Mouse (Mus musculus) liver, adult 2 months (tissue): ENCODE measurements around the gene Atrnl1.

Experiments used
- CTCF ChIP-seq: fragments of 200-500 bp; IDR thresholded peaks from 2 replicates; pipeline ENCODE4 v1.5.1; 2011; ENCODE audit warnings: low read depth, low read length, control low read depth
- POLR2A ChIP-seq: fragments of 200-500 bp; IDR thresholded peaks from 2 replicates; pipeline ENCODE4 v1.6.1; 2011; ENCODE audit warnings: low read length, control low read depth; ENCODE audit not compliant: insufficient read depth; ENCODE audit errors: extremely low read depth

DNA sequence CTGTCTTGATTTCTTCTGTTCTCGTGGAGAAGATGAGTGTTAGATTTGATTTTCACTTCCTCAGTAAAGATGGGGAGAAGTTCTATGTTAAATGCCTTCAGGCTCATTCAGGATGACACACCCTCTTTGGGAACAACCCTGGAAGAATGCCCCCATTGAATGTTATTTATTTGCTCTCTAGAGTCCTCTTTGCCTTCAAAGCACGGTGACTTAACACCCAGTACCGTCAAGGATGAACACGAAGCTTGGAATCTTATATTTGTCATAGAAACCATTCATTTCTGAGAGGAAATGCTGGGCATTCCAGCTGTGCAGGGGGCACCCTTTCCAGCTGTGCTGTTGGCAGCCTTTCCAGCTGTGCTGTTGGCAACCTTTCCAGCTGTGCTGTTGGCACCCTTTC lies 212.6 kb downstream of the Atrnl1 start:
- no peak for TF ChIP-seq POLR2A
- TF ChIP-seq CTCF: no peak
